Mouse (Mus musculus) adrenal gland, postnatal 36 days (tissue): ENCODE measurements around the gene Slc5a10. TPM values are rescaled to one million over a fixed set of nuclear protein-coding genes. Genes with fewer than 3 reads are reported as not detected.

ENCODE experiments used
- total RNA-seq, 2 experiments: library from RNA; stranded (reverse); gene quantifications; 2 replicates each; pipeline ENCODE4 v1.2.3; 2021

The Slc5a10 gene
- total RNA-seq, 2 experiments from 2014 or later, result 0.13 TPM; not detected in 1

Other genes starting within 250 kb of the Slc5a10 start
- 10 to 100 TPM in 1 of 2 experiments, 1 to 10 TPM in 1; 7.8 to 10.9 TPM for gene Mfap4, start 235.4 kb downstream of the Slc5a10 start, total RNA-seq
- 10 to 100 TPM; 14.0 to 19.4 TPM for gene Mapk7, start 226.4 kb downstream of the Slc5a10 start, total RNA-seq
- 10 to 100 TPM; 20.8 to 23.8 TPM for gene B9d1, start 215.7 kb downstream of the Slc5a10 start, total RNA-seq
- gene Epn2, start 141.1 kb downstream of the Slc5a10 start, total RNA-seq, result 10 to 100 TPM; 23.0 to 25.7 TPM
- 1 to 10 TPM; 7.9 to 8.9 TPM for gene Grap, start 67.6 kb downstream of the Slc5a10 start, total RNA-seq
- gene Fam83g, start 36.7 kb downstream of the Slc5a10 start, total RNA-seq, result 1 to 10 TPM in 1 of 2 experiments, under 1 TPM in 1; 0.93 to 1.7 TPM
- 10 to 100 TPM; 24.8 to 36.4 TPM for gene Prpsap2, start 41.3 kb upstream of the Slc5a10 start, total RNA-seq
- gene Ulk2, start 134.2 kb upstream of the Slc5a10 start, total RNA-seq, result 10 to 100 TPM; 31.3 to 38.2 TPM
- 10 to 100 TPM; 23.1 to 33.7 TPM for gene Akap10, start 209.4 kb upstream of the Slc5a10 start, total RNA-seq
- gene Specc1, start 235.9 kb upstream of the Slc5a10 start, total RNA-seq, result 1 to 10 TPM; 5.7 to 9.9 TPM